Mouse (Mus musculus) hindbrain, embryonic 12.5 days (tissue): ENCODE results near the gene Tm4sf20. TPM values are rescaled to one million over a fixed set of nuclear protein-coding genes. Genes with fewer than 3 reads are reported as not detected.

ENCODE experiments used
- ATAC-seq: fragments of 200-750 bp; cut with Nextera tagmentation; 2 replicates; pipeline ENCODE4 v1.8.0; 2017; ENCODE audit warnings: moderate TSS enrichment; ENCODE audit not compliant: low FRiP score
- H3K27ac ChIP-seq: fragments of 300-500 bp; sonication (generic); 2 replicates; pipeline ENCODE4 v1.5.1; 2016; ENCODE audit warnings: mild to moderate bottlenecking
- H3K27me3 ChIP-seq: fragments of 300-500 bp; sonication (generic); 2 replicates; pipeline ENCODE4 v1.6.1; 2016; ENCODE audit warnings: mild to moderate bottlenecking
- H3K36me3 ChIP-seq: fragments of 300-500 bp; sonication (generic); 2 replicates; pipeline ENCODE4 v1.6.1; 2016; ENCODE audit warnings: mild to moderate bottlenecking
- H3K4me1 ChIP-seq: fragments of 300-500 bp; sonication (generic); 2 replicates; pipeline ENCODE4 v1.6.1; 2016
- H3K4me2 ChIP-seq: fragments of 300-500 bp; sonication (generic); replicated peaks from 2 replicates; pipeline ENCODE4 v1.6.1; 2016; ENCODE audit warnings: mild to moderate bottlenecking
- H3K4me3 ChIP-seq: fragments of 300-500 bp; sonication (generic); 2 replicates; pipeline ENCODE4 v1.5.1; 2016; ENCODE audit warnings: mild to moderate bottlenecking
- H3K9ac ChIP-seq: fragments of 300-500 bp; sonication (generic); 2 replicates; pipeline ENCODE4 v1.6.1; 2016; ENCODE audit warnings: mild to moderate bottlenecking, moderate library complexity
- H3K9me3 ChIP-seq: fragments of 300-500 bp; sonication (generic); replicated peaks from 2 replicates; pipeline ENCODE4 v1.6.1; 2016; ENCODE audit warnings: mild to moderate bottlenecking
- WGBS: fragments of 180-500 bp; shearing (Covaris S2); methylation state at CpG from one replicate; pipeline ENCODE4 v1.1.7; 2016; 5-methylcytosine and 5-hydroxymethylcytosine counted together
- polyA plus RNA-seq: library from polyadenylated mRNA; unstranded; fragments of >200 nt; fragmentation: Nextera tagmentation; extraction: Ambion mirVana; gene quantifications from 2 replicates; pipeline ENCODE4 v1.2.1, GENCODE M21; 2016

Gene Tm4sf20
- polyA plus RNA-seq, 1 experiment from 2014 or later, result not detected

- WGBS, result 79% methylated on average over 18 of the region's 18 CpGs
- ATAC-seq, result no peak
Measured at GRCm38 (mm10) chr1:82795702-82796443, 27.6 kb upstream of the Tm4sf20 start.

GRCm38 (mm10) chr1:82795211-82795610, 26.9 kb upstream of the Tm4sf20 start:
- Histone ChIP-seq H3K9ac (no peak overlapping the region), H3K4me1 (no peaks in the 10 kb centered on the region), H3K36me3 (no peaks in the 10 kb centered on the region), H3K4me3 (no peak overlapping the region), H3K27me3 (no peaks in the 10 kb centered on the region), H3K9me3 (no peaks in the 10 kb centered on the region), H3K4me2 (no peak overlapping the region), H3K27ac (no peak overlapping the region)
- ATAC-seq, result no peak
- whole genome bisulfite sequencing, result 85% methylated on average over 2 of the region's 2 CpGs

More at GRCm38 (mm10) chr1:82795702-82796443, 27.6 kb upstream of the Tm4sf20 start:
- Histone ChIP-seq H3K4me2 (no peak overlapping the region), H3K9me3 (no peaks in the 10 kb centered on the region), H3K4me1 (no peaks in the 10 kb centered on the region), H3K4me3 (no peak overlapping the region), H3K27ac (no peak overlapping the region), H3K27me3 (no peaks in the 10 kb centered on the region), H3K9ac (no peak overlapping the region), H3K36me3 (no peaks in the 10 kb centered on the region)

- no peak overlapping the region for H3K9ac ChIP-seq
- no peak overlapping the region for H3K4me3 ChIP-seq
- H3K4me1 ChIP-seq, result no peaks in the 10 kb centered on the region
- H3K36me3 ChIP-seq, result no peaks in the 10 kb centered on the region
- H3K27me3 ChIP-seq, result no peaks in the 10 kb centered on the region
- no peaks in the 10 kb centered on the region for H3K9me3 ChIP-seq
- ATAC-seq, result no peak
- 52% methylated on average over 4 of the region's 4 CpGs for WGBS
- no peak overlapping the region for H3K27ac ChIP-seq
- H3K4me2 ChIP-seq, result no peak overlapping the region
Measured at GRCm38 (mm10) chr1:82793986-82794385, 25.7 kb upstream of the Tm4sf20 start.

- no peaks in the 10 kb centered on the region for H3K4me1 ChIP-seq
- H3K4me3 ChIP-seq, result no peak overlapping the region
- no peaks in the 10 kb centered on the region for H3K9me3 ChIP-seq
- no peaks in the 10 kb centered on the region for H3K36me3 ChIP-seq
- no peak overlapping the region for H3K9ac ChIP-seq
- no peak for ATAC-seq
- H3K4me2 ChIP-seq, result no peak overlapping the region
- WGBS, result 93% methylated on average over 3 of the region's 3 CpGs
- H3K27ac ChIP-seq, result no peak overlapping the region
- no peaks in the 10 kb centered on the region for H3K27me3 ChIP-seq
Measured at GRCm38 (mm10) chr1:82793110-82793509, 24.8 kb upstream of the Tm4sf20 start.

- no peaks in the 10 kb centered on the region for H3K4me1 ChIP-seq
- H3K27ac ChIP-seq, result no peak overlapping the region
- H3K4me2 ChIP-seq, result no peak overlapping the region
- no peaks in the 10 kb centered on the region for H3K27me3 ChIP-seq
- H3K36me3 ChIP-seq, result no peaks in the 10 kb centered on the region
- H3K4me3 ChIP-seq, result no peak overlapping the region
- no peak overlapping the region for H3K9ac ChIP-seq
- no peaks in the 10 kb centered on the region for H3K9me3 ChIP-seq
- 86% methylated on average over 6 of the region's 6 CpGs for WGBS
- ATAC-seq, result no peak
Measured at GRCm38 (mm10) chr1:82792238-82792637, 24.0 kb upstream of the Tm4sf20 start.

- Histone ChIP-seq H3K4me3 (no peak overlapping the region), H3K4me2 (no peak overlapping the region), H3K27ac (no peak overlapping the region), H3K9me3 (no peaks in the 10 kb centered on the region), H3K36me3 (no peaks in the 10 kb centered on the region), H3K4me1 (no peaks in the 10 kb centered on the region), H3K27me3 (no peaks in the 10 kb centered on the region), H3K9ac (no peak overlapping the region)
- 86% methylated on average over 11 of the region's 11 CpGs for WGBS
- no peak for ATAC-seq
Measured at GRCm38 (mm10) chr1:82791105-82791504, 22.8 kb upstream of the Tm4sf20 start.

GRCm38 (mm10) chr1:82788070-82788469, 19.8 kb upstream of the Tm4sf20 start:
- WGBS, result 74% methylated on average over 7 of the region's 7 CpGs
- Histone ChIP-seq H3K9me3 (no peaks in the 10 kb centered on the region), H3K27ac (no peak overlapping the region), H3K9ac (no peak overlapping the region), H3K4me2 (no peak overlapping the region), H3K36me3 (no peaks in the 10 kb centered on the region), H3K27me3 (no peaks in the 10 kb centered on the region), H3K4me1 (no peaks in the 10 kb centered on the region), H3K4me3 (no peak overlapping the region)
- ATAC-seq, result no peak

- peak; percentile 86 for ATAC-seq
Measured at GRCm38 (mm10) chr1:82787414-82787813, 19.2 kb upstream of the Tm4sf20 start.

GRCm38 (mm10) chr1:82785546-82785945, 17.3 kb upstream of the Tm4sf20 start:
- no peak for ATAC-seq
- no peak overlapping the region for H3K27ac ChIP-seq
- no peaks in the 10 kb centered on the region for H3K4me1 ChIP-seq
- H3K4me3 ChIP-seq, result no peak overlapping the region
- 78% methylated on average over 6 of the region's 6 CpGs for WGBS
- H3K27me3 ChIP-seq, result no peaks in the 10 kb centered on the region
- no peak overlapping the region for H3K4me2 ChIP-seq
- H3K9me3 ChIP-seq, result no peaks in the 10 kb centered on the region
- H3K9ac ChIP-seq, result no peak overlapping the region
- no peaks in the 10 kb centered on the region for H3K36me3 ChIP-seq

More at GRCm38 (mm10) chr1:82787414-82787813, 19.2 kb upstream of the Tm4sf20 start:
- Histone ChIP-seq H3K4me1 (no peaks in the 10 kb centered on the region), H3K4me2 (no peak overlapping the region), H3K27ac (no peak overlapping the region), H3K36me3 (no peaks in the 10 kb centered on the region), H3K9ac (no peak overlapping the region), H3K9me3 (no peaks in the 10 kb centered on the region), H3K27me3 (no peaks in the 10 kb centered on the region), H3K4me3 (no peak overlapping the region)
- 8% methylated on average over 2 of the region's 2 CpGs for WGBS

GRCm38 (mm10) chr1:82783559-82783958, 15.3 kb upstream of the Tm4sf20 start:
- no peaks in the 10 kb centered on the region for H3K27me3 ChIP-seq
- ATAC-seq, result no peak
- H3K4me1 ChIP-seq, result no peaks in the 10 kb centered on the region
- no peak overlapping the region for H3K4me2 ChIP-seq
- H3K27ac ChIP-seq, result no peak overlapping the region
- no peaks in the 10 kb centered on the region for H3K9me3 ChIP-seq
- no peak overlapping the region for H3K4me3 ChIP-seq
- H3K9ac ChIP-seq, result no peak overlapping the region
- H3K36me3 ChIP-seq, result no peaks in the 10 kb centered on the region
- WGBS, result 79% methylated on average over 3 of the region's 3 CpGs

GRCm38 (mm10) chr1:82779388-82779966, 11.2 kb upstream of the Tm4sf20 start:
- Histone ChIP-seq H3K4me1 (no peaks in the 10 kb centered on the region), H3K9ac (no peak overlapping the region), H3K4me2 (no peak overlapping the region), H3K27ac (no peak overlapping the region), H3K36me3 (no peaks in the 10 kb centered on the region), H3K27me3 (no peaks in the 10 kb centered on the region), H3K9me3 (no peaks in the 10 kb centered on the region), H3K4me3 (no peak overlapping the region)
- no peak for ATAC-seq
- WGBS, result 90% methylated on average over 6 of the region's 6 CpGs

- no peak for ATAC-seq
- Histone ChIP-seq H3K9me3 (no peaks in the 10 kb centered on the region), H3K36me3 (0 out of 2 replicates have a peak, but pooled peaks cover 4% of the 10 kb centered on the region), H3K27me3 (no peaks in the 10 kb centered on the region), H3K4me3 (no peak overlapping the region), H3K4me1 (no peaks in the 10 kb centered on the region), H3K27ac (no peak overlapping the region), H3K9ac (no peak overlapping the region), H3K4me2 (no peak overlapping the region)
- WGBS, result 95% methylated on average over 4 of the region's 4 CpGs
Measured at GRCm38 (mm10) chr1:82775293-82775692, 7.0 kb upstream of the Tm4sf20 start.

- no peaks in the 10 kb centered on the region for H3K27me3 ChIP-seq
- no peaks in the 10 kb centered on the region for H3K9me3 ChIP-seq
- H3K36me3 ChIP-seq, result 0 out of 2 replicates have a peak, but pooled peaks cover 4% of the 10 kb centered on the region
- no peak overlapping the region for H3K4me3 ChIP-seq
- 75% methylated on average over 5 of the region's 5 CpGs for WGBS
- H3K4me2 ChIP-seq, result no peak overlapping the region
- no peak overlapping the region for H3K9ac ChIP-seq
- ATAC-seq, result no peak
- no peak overlapping the region for H3K27ac ChIP-seq
- no peaks in the 10 kb centered on the region for H3K4me1 ChIP-seq
Measured at GRCm38 (mm10) chr1:82773208-82773607, 4.9 kb upstream of the Tm4sf20 start.
